Mouse (Mus musculus) liver, adult 2 months (tissue): Measurements from ENCODE around the gene Arl15. TPM values are rescaled to one million over a fixed set of nuclear protein-coding genes. Genes with fewer than 3 reads are reported as not detected.

Experiments used
- DNase-seq: peaks from one replicate; pipeline ENCODE4 v3.0.0-alpha.2; 2011; ENCODE audit warnings: low read depth, low spot score; ENCODE audit errors: extremely low read depth
- H3K27ac ChIP-seq: fragments of 200-500 bp; replicated peaks from 2 replicates; pipeline ENCODE4 v1.5.1; 2012; ENCODE audit warnings: low read depth, mild to moderate bottlenecking, control low read depth, inconsistent platforms, low read length; ENCODE audit not compliant: insufficient read depth
- H3K27me3 ChIP-seq: fragments of 200-500 bp; 2 replicates; pipeline ENCODE4 v1.6.1; 2012; ENCODE audit warnings: mild to moderate bottlenecking, moderate library complexity, low read length, inconsistent platforms; ENCODE audit not compliant: control insufficient read depth, insufficient read depth
- H3K36me3 ChIP-seq: fragments of 200-500 bp; 2 replicates; pipeline ENCODE4 v1.6.1; 2012; ENCODE audit warnings: low read length, inconsistent platforms; ENCODE audit not compliant: control insufficient read depth, insufficient read depth
- H3K4me1 ChIP-seq: fragments of 200-500 bp; 2 replicates; pipeline ENCODE4 v1.6.1; 2011; ENCODE audit warnings: low read length; ENCODE audit not compliant: control insufficient read depth, insufficient read depth
- H3K4me3 ChIP-seq: fragments of 200-500 bp; 2 replicates; pipeline ENCODE4 v1.5.1; 2011; ENCODE audit warnings: low read depth, mild to moderate bottlenecking, control low read depth, low read length, moderate library complexity; ENCODE audit not compliant: insufficient read depth
- H3K79me2 ChIP-seq: fragments of 200-500 bp; 2 replicates; pipeline ENCODE4 v1.6.1; 2012; ENCODE audit warnings: inconsistent platforms, mild to moderate bottlenecking, low read length, moderate library complexity; ENCODE audit not compliant: control insufficient read depth, insufficient read depth
- H3K9ac ChIP-seq: fragments of 200-500 bp; 2 replicates; pipeline ENCODE4 v1.6.1; 2012; ENCODE audit warnings: low read depth, mild to moderate bottlenecking, control low read depth, inconsistent platforms, low read length
- CTCF ChIP-seq: fragments of 200-500 bp; IDR thresholded peaks from 2 replicates; pipeline ENCODE4 v1.5.1; 2011; ENCODE audit warnings: low read depth, low read length, control low read depth
- POLR2A ChIP-seq: fragments of 200-500 bp; IDR thresholded peaks from 2 replicates; pipeline ENCODE4 v1.6.1; 2011; ENCODE audit warnings: low read length, control low read depth; ENCODE audit not compliant: insufficient read depth; ENCODE audit errors: extremely low read depth
- WGBS: fragments of 180-500 bp; shearing (Covaris S2); methylation state at CpG from one replicate; pipeline ENCODE4 v1.1.7; 2018; 5-methylcytosine and 5-hydroxymethylcytosine counted together
- polyA plus RNA-seq: library from polyadenylated mRNA; depleted of rRNA; stranded (reverse); fragments of >200 nt; gene quantifications from 2 replicates; pipeline ENCODE4 v1.2.3, GENCODE M21; 2012
- total RNA-seq: library from RNA; depleted of rRNA; stranded (reverse); fragments of >200 nt; gene quantifications from 2 replicates; pipeline ENCODE4 v1.2.3, GENCODE M21; 2014

Arl15 gene
- total and polyA plus RNA-seq, 2 experiments: 1.9 to 6.5 TPM

DNA sequence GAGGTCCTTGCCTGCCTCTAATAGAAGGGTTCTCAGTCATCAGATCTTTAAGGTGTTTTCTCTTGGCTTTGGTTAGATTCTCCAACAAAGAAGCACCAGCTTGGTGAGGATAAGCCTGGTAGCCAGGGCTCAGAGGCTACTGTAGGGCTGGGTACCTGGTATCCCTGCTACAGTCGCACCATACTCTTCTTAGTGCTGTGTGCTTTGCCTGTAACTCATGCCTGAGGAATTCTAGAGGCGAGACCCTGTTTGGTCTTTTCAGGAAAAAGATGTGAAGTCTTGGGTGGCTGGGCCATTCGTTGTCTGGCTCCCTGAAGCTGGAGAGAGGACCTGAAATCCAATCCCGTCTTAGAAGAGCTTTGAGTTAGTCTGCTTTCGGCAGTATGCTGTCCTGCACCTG, 93.8 kb downstream of the Arl15 start:
- TF ChIP-seq POLR2A (no peak), CTCF (no peak)
- DNase-seq: no peak
- Histone ChIP-seq H3K36me3 (no peaks in the 10 kb centered on the region), H3K4me1 (no peaks in the 10 kb centered on the region), H3K27ac (no peak overlapping the region), H3K4me3 (no peak overlapping the region), H3K9ac (no peak overlapping the region), H3K79me2 (peaks cover 8% of the 10 kb centered on the region), H3K27me3 (no peaks in the 10 kb centered on the region)
- WGBS: 94% methylated on average over 5 of the region's 5 CpGs

DNA sequence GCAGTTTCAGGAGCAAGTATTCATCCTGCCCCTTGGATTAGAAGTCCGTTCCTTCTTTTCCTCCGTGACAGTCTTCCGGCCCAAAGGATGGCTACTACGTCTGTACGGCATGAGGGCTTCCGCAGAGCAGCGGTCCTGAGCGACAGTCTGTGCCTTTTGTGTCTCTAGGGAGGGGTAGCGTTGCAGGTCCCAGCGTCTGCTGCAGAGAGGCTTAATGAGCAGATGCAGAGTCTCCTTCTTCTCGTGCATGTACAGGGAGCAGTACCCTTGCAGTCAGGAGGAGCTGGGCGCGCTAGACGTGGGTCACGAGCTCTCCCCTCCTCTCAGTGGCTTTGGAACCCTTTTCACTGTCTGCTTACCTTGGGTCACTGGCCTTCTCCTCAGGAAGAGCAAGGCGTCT, 94.4 kb downstream of the Arl15 start:
- no peaks in the 10 kb centered on the region for H3K27me3 ChIP-seq
- no peak overlapping the region for H3K9ac ChIP-seq
- H3K4me1 ChIP-seq: no peaks in the 10 kb centered on the region
- 93% methylated on average over 16 of the region's 16 CpGs for WGBS
- H3K79me2 ChIP-seq: peaks cover 7% of the 10 kb centered on the region
- TF ChIP-seq CTCF (no peak), POLR2A (no peak)
- H3K36me3 ChIP-seq: no peaks in the 10 kb centered on the region
- no peak for DNase-seq
- no peak overlapping the region for H3K27ac ChIP-seq
- H3K4me3 ChIP-seq: no peak overlapping the region

GRCm38 (mm10) chr13:113889140-113890055, 95.1 kb downstream of the Arl15 start:
- WGBS: 84% methylated on average over 24 of the region's 24 CpGs

DNA sequence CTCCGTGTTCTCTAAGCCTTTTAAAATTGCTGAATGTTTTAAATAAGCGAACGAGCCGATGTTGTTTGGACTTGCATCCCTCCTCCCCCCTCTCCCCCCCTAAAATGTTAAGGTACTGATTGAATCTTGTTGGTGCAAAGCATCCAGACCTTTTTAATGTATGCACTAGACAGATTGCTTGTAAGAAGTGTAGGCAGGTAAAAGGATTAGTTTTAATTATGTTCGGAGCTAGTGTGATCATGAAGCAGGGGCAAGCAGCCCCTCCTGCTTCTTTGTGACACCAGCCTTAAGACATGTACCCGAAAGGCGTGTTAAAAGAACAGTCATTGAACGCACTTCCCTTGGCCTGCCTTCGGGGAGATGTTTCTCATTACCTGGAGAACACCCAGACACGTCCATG, 102.4 kb downstream of the Arl15 start:
- TF ChIP-seq CTCF (no peak), POLR2A (no peak)
- H3K4me1 ChIP-seq: peaks cover 2% of the 10 kb centered on the region
- H3K27me3 ChIP-seq: no peaks in the 10 kb centered on the region
- H3K79me2 ChIP-seq: peaks cover 4% of the 10 kb centered on the region; the same call in 1 of the 2 replicates
- no peak for DNase-seq
- H3K9ac ChIP-seq: no peak overlapping the region
- 94% methylated on average over 10 of the region's 10 CpGs for WGBS
- H3K4me3 ChIP-seq: no peak overlapping the region
- H3K27ac ChIP-seq: no peak overlapping the region
- no peaks in the 10 kb centered on the region for H3K36me3 ChIP-seq

More at GRCm38 (mm10) chr13:113889140-113890055, 95.1 kb downstream of the Arl15 start:
- no peak for TF ChIP-seq POLR2A
- TF ChIP-seq CTCF: no peak
- no peaks in the 10 kb centered on the region for H3K27me3 ChIP-seq
- no peaks in the 10 kb centered on the region for H3K4me1 ChIP-seq
- H3K4me3 ChIP-seq: no peak overlapping the region
- DNase-seq: no peak
- H3K36me3 ChIP-seq: no peaks in the 10 kb centered on the region
- peaks cover 6% of the 10 kb centered on the region for H3K79me2 ChIP-seq
- no peak overlapping the region for H3K27ac ChIP-seq
- no peak overlapping the region for H3K9ac ChIP-seq

DNA sequence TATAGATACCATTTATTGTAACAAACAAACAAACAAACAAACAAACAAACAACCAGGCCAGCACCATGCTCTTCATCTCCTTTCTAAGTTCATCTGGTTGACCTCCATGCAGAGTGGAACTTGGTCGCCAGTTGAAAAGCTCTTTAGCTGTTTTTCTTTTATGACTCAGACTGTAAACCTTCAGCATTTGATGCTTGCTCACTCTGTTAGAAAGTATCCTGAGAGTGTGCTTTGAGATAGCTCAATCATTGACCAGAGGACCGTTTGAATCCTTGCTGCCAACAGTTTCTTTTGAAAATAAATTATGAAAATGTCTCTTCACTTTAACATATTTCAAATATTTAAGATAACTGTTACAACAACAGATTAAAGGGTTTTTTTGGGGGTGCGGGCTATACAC, 103.2 kb downstream of the Arl15 start:
- WGBS: 78% methylated on average over 3 of the region's 3 CpGs
- H3K4me1 ChIP-seq: peaks cover 2% of the 10 kb centered on the region
- no peak for DNase-seq

DNA sequence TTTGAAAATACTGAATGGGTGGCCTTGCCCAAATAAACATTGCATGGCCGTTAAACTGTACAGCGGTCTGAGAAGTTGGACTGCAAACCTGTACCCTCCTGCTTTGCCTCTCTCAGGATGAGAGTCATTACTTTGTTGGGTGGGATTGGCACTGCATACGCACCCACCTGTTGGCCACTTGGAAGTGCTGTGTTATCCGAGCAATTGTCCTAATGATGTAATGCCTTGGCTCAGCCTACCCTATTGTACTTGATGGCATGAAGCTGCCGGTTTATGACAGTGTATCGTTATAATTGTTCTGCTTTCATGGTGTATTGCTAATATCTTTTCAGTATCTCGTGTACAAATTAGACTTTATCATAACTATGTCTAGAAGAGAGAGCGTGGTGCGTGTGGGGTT, 103.6 kb downstream of the Arl15 start:
- 77% methylated on average over 9 of the region's 9 CpGs for WGBS
- peaks cover 4% of the 10 kb centered on the region; the same call in 1 of the 2 replicates for H3K79me2 ChIP-seq
- no peak for DNase-seq
- no peaks in the 10 kb centered on the region for H3K27me3 ChIP-seq
- TF ChIP-seq POLR2A: no peak
- TF ChIP-seq CTCF: no peak
- no peak overlapping the region for H3K27ac ChIP-seq
- H3K9ac ChIP-seq: no peak overlapping the region
- H3K4me1 ChIP-seq: peaks cover 2% of the 10 kb centered on the region
- no peaks in the 10 kb centered on the region for H3K36me3 ChIP-seq
- no peak overlapping the region for H3K4me3 ChIP-seq

More for the DNA sequence above, 103.2 kb downstream of the Arl15 start:
- Histone ChIP-seq H3K27ac (no peak overlapping the region), H3K27me3 (no peaks in the 10 kb centered on the region), H3K4me3 (no peak overlapping the region), H3K36me3 (no peaks in the 10 kb centered on the region), H3K79me2 (peaks cover 4% of the 10 kb centered on the region; the same call in 1 of the 2 replicates), H3K9ac (no peak overlapping the region)
- TF ChIP-seq CTCF: no peak
- TF ChIP-seq POLR2A: no peak
